Mouse (Mus musculus) hindbrain, embryonic 14.5 days (tissue): ENCODE data around the gene Fbxo2. TPM values are rescaled to one million over a fixed set of nuclear protein-coding genes. Genes with fewer than 3 reads are reported as not detected.
"Not testable (repeated sequence)": the region's sequence is repeated elsewhere in the genome, so short reads cannot be mapped to it uniquely, and the experiment has no call there.

Experiments used
- ATAC-seq: fragments of 200-750 bp; cut with Nextera tagmentation; 2 replicates; pipeline ENCODE4 v1.8.0; 2017; ENCODE audit warnings: moderate number of reproducible peaks, mild to moderate bottlenecking, moderate TSS enrichment, moderate library complexity; ENCODE audit not compliant: low FRiP score
- DNase-seq: peaks from one replicate; pipeline ENCODE4 v3.0.0-alpha.2; 2015; ENCODE audit warnings: low spot score
- H3K27ac ChIP-seq: fragments of 300-500 bp; sonication (generic); 2 replicates; pipeline ENCODE4 v1.5.1; 2014; ENCODE audit warnings: mild to moderate bottlenecking, moderate library complexity
- H3K27me3 ChIP-seq: fragments of 300-500 bp; sonication (generic); 2 replicates; pipeline ENCODE4 v1.6.1; 2014; ENCODE audit warnings: mild to moderate bottlenecking, low read length, mixed read lengths; ENCODE audit not compliant: control insufficient read depth, insufficient read depth
- H3K36me3 ChIP-seq: fragments of 300-500 bp; sonication (generic); replicated peaks from 2 replicates; pipeline ENCODE4 v1.6.1; 2014; ENCODE audit not compliant: control insufficient read depth, insufficient read depth
- H3K4me1 ChIP-seq: fragments of 300-500 bp; sonication (generic); replicated peaks from 2 replicates; pipeline ENCODE4 v1.6.1; 2014; ENCODE audit warnings: antibody characterized with exemption, low read length, mixed read lengths; ENCODE audit not compliant: control insufficient read depth, insufficient read depth
- H3K4me2 ChIP-seq: fragments of 300-500 bp; sonication (generic); replicated peaks from 2 replicates; pipeline ENCODE4 v1.6.1; 2014; ENCODE audit warnings: mild to moderate bottlenecking, moderate library complexity
- H3K4me3 ChIP-seq: fragments of 300-500 bp; sonication (generic); replicated peaks from 2 replicates; pipeline ENCODE4 v1.5.1; 2014; ENCODE audit warnings: mild to moderate bottlenecking, low read length
- H3K9ac ChIP-seq: fragments of 300-500 bp; sonication (generic); 2 replicates; pipeline ENCODE4 v1.6.1; 2014
- H3K9me3 ChIP-seq: fragments of 300-500 bp; sonication (generic); 2 replicates; pipeline ENCODE4 v1.6.1; 2016; ENCODE audit warnings: low read length; ENCODE audit not compliant: control insufficient read depth
- WGBS: fragments of 180-500 bp; shearing (Covaris S2); extraction: QIAGEN DNeasy Blood & Tissue Kit; methylation state at CpG from one replicate; pipeline ENCODE4 v1.1.7; 2014; 5-methylcytosine and 5-hydroxymethylcytosine counted together
- polyA plus RNA-seq: library from polyadenylated mRNA; unstranded; fragments of >200 nt; fragmentation: Nextera tagmentation; extraction: Ambion mirVana; gene quantifications from 2 replicates; pipeline ENCODE4 v1.2.1, GENCODE M21; 2014

The Fbxo2 gene
- polyA plus RNA-seq, result 13.1 and 14.0 TPM in 2 replicates

DNA sequence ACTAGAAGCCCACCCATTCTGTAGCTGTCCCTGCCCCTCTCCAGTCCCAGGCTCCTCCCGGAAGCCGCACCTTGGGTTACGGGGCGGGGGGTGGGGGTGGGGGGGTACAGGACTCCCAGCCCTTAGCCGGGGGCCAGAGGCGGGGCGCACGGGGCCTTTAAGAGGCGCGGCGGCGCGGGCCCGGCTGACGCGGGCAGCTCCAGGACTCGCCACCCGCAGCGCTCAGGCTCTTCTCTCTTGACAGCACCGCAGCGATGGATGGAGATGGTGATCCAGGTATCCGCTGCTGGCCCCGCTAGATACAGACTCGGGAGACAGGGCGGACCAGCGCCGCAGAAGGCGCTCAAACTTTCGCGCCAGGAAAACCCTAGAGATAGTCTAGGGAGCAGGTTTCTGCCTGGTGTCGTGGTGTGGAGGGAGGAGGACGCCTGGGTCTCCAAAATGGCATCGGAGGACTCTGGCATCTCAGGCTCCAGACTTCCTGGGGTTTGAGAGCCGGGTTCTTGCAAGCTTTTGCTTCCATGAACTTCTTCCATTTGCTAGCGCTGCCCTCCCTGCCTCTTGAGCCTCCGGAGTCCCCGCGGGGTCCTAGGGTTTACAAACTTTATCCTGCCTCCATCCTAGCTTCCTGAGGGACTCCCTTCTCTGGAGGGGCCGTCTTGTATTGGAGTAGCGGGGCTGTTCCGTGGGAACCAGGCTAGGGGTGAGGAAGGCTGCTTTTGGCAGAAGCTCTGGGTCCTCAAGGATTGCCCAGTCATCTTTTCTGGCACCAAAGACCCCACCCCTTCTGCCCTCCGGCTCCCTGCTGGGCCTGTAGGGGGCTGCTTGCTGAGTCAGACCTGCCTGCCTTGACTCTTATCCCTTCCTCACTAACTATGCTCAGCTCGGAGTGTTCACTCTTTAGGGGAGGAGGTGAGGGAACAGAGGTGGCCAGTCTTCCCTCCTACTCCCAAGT, at the start of gene Fbxo2, which contains the start of gene Fbxo44:
Gene Fbxo2 (plus strand): TSS at position 186 of the 955 bp plus-strand sequence.
Gene Fbxo44 (minus strand): TSS at position 47 of the 955 bp plus-strand sequence.
- Histone ChIP-seq H3K27ac (peak within 1 kb of the TSS; percentile 91), H3K9me3 (no peaks in the 10 kb centered on the region), H3K4me3 (peak within 1 kb of the TSS; percentile 76), H3K36me3 (peaks cover 25% of the 10 kb centered on the region), H3K4me1 (peaks cover 29% of the 10 kb centered on the region), H3K4me2 (peak within 1 kb of the TSS; percentile 82), H3K27me3 (peaks cover 50% of the 10 kb centered on the region), H3K9ac (peak within 1 kb of the TSS; percentile 90)
- under 1% methylated on average over 43 of the region's 43 CpGs for WGBS
- no peak; the same call in 1 of the 2 replicates for ATAC-seq
- DNase-seq, result no peak

GRCm38 (mm10) chr4:148112519-148112918, 47.9 kb upstream of the Fbxo2 start:
- no peak for DNase-seq
- WGBS, result 82% methylated on average over 12 of the region's 12 CpGs
- Histone ChIP-seq H3K4me2 (no peak overlapping the region), H3K4me3 (no peak overlapping the region), H3K9ac (no peak overlapping the region), H3K27ac (no peak overlapping the region), H3K36me3 (peaks cover 38% of the 10 kb centered on the region), H3K4me1 (0 out of 2 replicates have a peak, but pooled peaks cover 7% of the 10 kb centered on the region), H3K9me3 (no peaks in the 10 kb centered on the region), H3K27me3 (no peaks in the 10 kb centered on the region)
- no peak for ATAC-seq

DNA sequence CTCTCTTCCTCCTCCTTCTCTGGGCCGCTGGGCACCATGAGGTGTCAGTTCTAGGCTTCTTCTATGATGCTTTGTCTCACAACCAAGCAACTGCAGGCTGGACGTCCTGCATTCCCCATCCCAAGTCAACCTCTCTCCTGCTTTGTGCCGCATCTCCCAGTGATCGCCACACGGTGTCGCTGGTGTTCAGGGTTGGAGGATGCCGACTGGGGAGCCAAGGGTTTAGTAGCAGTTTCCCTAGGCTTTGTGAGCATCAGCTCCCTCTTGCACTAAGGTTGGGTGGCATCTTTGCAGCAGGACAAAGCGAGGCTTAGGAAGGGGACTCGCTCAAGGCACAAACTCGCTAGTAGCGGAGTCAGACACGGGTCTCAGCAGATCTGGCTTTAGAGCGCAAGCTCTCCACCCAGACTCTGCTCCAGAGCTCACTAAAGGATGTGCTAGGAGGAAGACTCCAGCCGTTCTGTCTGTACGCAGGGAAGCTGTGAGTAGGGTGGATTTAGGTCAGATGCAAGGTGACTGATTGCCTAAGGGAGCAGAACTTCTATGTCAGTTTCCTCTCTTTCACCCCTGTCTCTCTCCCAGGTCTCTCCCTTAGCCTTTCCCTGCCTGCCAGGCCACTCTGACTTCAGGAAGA, 45.5 kb upstream of the Fbxo2 start:
- no peaks in the 10 kb centered on the region for H3K4me1 ChIP-seq
- WGBS, result 5% methylated on average over 15 of the region's 15 CpGs
- 0 out of 2 replicates have a peak overlapping the region, but pooled peaks have one; percentile 0 for H3K9ac ChIP-seq
- DNase-seq (peak; percentile 86), ATAC-seq (peak; percentile 65; the same call in 1 of the 2 replicates)
- H3K9me3 ChIP-seq, result no peaks in the 10 kb centered on the region
- H3K36me3 ChIP-seq, result peaks cover 18% of the 10 kb centered on the region
- no peaks in the 10 kb centered on the region for H3K27me3 ChIP-seq
- 0 out of 2 replicates have a peak overlapping the region, but pooled peaks have one; percentile 17 for H3K4me2 ChIP-seq
- H3K27ac ChIP-seq, result peak overlapping the region; percentile 58; the same call in 1 of the 2 replicates
- H3K4me3 ChIP-seq, result no peak overlapping the region

DNA sequence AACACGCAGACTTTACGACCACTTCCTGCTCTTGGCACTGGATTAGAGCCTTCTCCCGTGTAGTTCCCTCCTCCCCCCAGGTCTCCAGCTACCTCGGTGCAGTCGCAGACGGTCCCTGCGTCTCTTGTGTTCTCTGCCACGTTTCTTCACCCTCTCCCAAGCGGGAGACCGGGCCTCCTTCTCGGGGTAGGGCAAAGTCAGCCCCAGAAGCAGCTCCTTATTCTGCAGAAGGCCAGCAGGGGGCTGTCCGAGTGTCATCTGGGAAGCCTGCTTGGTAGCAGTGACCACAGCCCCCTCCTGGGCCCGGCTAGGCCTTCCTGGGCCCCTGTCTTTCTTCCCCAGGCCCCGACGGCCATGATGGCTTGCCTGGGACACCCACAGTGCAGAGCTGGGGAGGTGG, 45.0 kb upstream of the Fbxo2 start:
- Histone ChIP-seq H3K9ac (0 out of 2 replicates have a peak overlapping the region, but pooled peaks have one; percentile 0), H3K4me1 (no peaks in the 10 kb centered on the region), H3K9me3 (no peaks in the 10 kb centered on the region), H3K36me3 (peaks cover 12% of the 10 kb centered on the region), H3K27me3 (no peaks in the 10 kb centered on the region), H3K4me3 (no peak overlapping the region), H3K4me2 (no peak overlapping the region), H3K27ac (no peak overlapping the region)
- 5% methylated on average over 15 of the region's 15 CpGs for WGBS
- DNase-seq, result no peak
- ATAC-seq, result no peak

DNA sequence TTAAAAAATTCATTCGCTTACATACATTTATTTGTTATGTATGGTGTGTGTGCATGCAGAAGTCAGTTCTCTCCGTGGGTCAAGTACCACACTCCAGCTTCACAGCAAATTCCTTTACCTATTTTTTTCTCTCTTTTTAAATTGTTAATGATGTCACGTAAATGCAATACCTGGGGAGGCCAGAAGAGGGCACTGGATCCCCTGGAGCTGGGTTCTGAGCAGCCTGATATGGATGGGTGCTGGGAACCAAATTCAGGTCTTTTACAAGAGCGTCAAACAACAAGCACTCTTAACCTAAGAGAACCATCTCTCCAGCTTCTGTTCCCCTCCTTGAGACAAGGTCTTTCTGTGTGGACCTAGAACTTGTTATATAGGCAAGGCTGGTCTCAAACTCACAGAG, 43.8 kb upstream of the Fbxo2 start:
- H3K4me3 ChIP-seq, result no peak overlapping the region
- no peak overlapping the region for H3K9ac ChIP-seq
- 73% methylated on average over 4 of the region's 4 CpGs for WGBS
- no peaks in the 10 kb centered on the region for H3K9me3 ChIP-seq
- H3K4me2 ChIP-seq, result no peak overlapping the region
- H3K36me3 ChIP-seq, result peaks cover 12% of the 10 kb centered on the region
- ATAC-seq (no peak), DNase-seq (no peak)
- 0 out of 2 replicates have a peak, but pooled peaks cover 10% of the 10 kb centered on the region for H3K4me1 ChIP-seq
- no peak overlapping the region for H3K27ac ChIP-seq
- no peaks in the 10 kb centered on the region for H3K27me3 ChIP-seq

- Histone ChIP-seq H3K4me3 (no peak overlapping the region), H3K4me1 (peaks cover 18% of the 10 kb centered on the region; the same call in 1 of the 2 replicates), H3K9ac (no peak overlapping the region), H3K4me2 (no peak overlapping the region), H3K9me3 (no peaks in the 10 kb centered on the region), H3K27me3 (no peaks in the 10 kb centered on the region), H3K27ac (no peak overlapping the region), H3K36me3 (peaks cover 12% of the 10 kb centered on the region)
- ATAC-seq (no peak), DNase-seq (no peak)
- 74% methylated on average over 4 of the region's 4 CpGs for WGBS
Measured at GRCm38 (mm10) chr4:148117392-148117791, 43.0 kb upstream of the Fbxo2 start.

DNA sequence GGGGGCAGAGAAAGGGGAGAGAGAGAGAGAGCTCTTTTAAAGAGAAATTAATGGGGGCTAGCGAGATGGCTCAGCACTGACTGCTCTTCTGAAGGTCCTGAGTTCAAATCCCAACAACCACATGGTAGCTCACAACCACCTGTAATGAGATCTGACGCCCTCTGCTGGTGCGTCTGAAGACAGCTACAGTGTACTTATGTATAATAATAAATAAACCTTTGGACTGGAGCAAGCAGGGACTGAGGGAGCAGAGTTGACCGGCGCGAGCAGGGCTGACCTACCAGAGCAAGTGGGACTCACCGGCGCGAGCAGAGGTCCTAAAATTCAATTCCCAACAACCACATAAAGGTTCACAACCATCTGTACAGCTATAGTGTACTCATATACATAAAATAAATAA, 40.8 kb upstream of the Fbxo2 start:
- H3K9me3 ChIP-seq, H3K36me3 ChIP-seq, H3K4me3 ChIP-seq, H3K27ac ChIP-seq, ATAC-seq, H3K9ac ChIP-seq, H3K4me2 ChIP-seq, DNase-seq, H3K27me3 ChIP-seq: not testable (repeated sequence)
- WGBS, result 85% methylated on average over 9 of the region's 9 CpGs
- H3K4me1 ChIP-seq, result peaks cover 24% of the 10 kb centered on the region; the same call in 1 of the 2 replicates

- WGBS, result 77% methylated on average over 9 of the region's 9 CpGs
- no peak overlapping the region for H3K4me3 ChIP-seq
- H3K4me1 ChIP-seq, result peaks cover 24% of the 10 kb centered on the region; the same call in 1 of the 2 replicates
- H3K9me3 ChIP-seq, result no peaks in the 10 kb centered on the region
- H3K9ac ChIP-seq, result no peak overlapping the region
- H3K27ac ChIP-seq, result peak overlapping the region; percentile 66
- no peak overlapping the region for H3K4me2 ChIP-seq
- no peak for ATAC-seq
- DNase-seq, result no peak
- no peaks in the 10 kb centered on the region for H3K36me3 ChIP-seq
- H3K27me3 ChIP-seq, result no peaks in the 10 kb centered on the region
Measured at GRCm38 (mm10) chr4:148120555-148120954, 39.9 kb upstream of the Fbxo2 start.

GRCm38 (mm10) chr4:148121362-148121761, 39.1 kb upstream of the Fbxo2 start:
- no peak overlapping the region for H3K4me2 ChIP-seq
- H3K4me1 ChIP-seq, result peaks cover 24% of the 10 kb centered on the region; the same call in 1 of the 2 replicates
- H3K9ac ChIP-seq, result peak overlapping the region; percentile 44; the same call in 1 of the 2 replicates
- no peaks in the 10 kb centered on the region for H3K36me3 ChIP-seq
- peak overlapping the region; percentile 72 for H3K27ac ChIP-seq
- peak; percentile 78 for DNase-seq
- ATAC-seq, result peak; percentile 62
- no peaks in the 10 kb centered on the region for H3K27me3 ChIP-seq
- H3K4me3 ChIP-seq, result no peak overlapping the region
- no peaks in the 10 kb centered on the region for H3K9me3 ChIP-seq
- WGBS, result 55% methylated on average over 4 of the region's 4 CpGs
